Mouse (Mus musculus): Measurements from ENCODE around the gene Wfdc17. TPM values are rescaled to one million over a fixed set of nuclear protein-coding genes. Genes with fewer than 3 reads are reported as not detected.
A peak's percentile ranks its signal among the peaks of the same experiment; 100 is the strongest.

Gene Wfdc17
- not detected for total RNA-seq (2021)

GRCm38 (mm10) chr11:83703705-83704104 lies at the start of gene Wfdc17:
Gene Wfdc17, plus strand, starts transcription at chr11:83703991.
- no peak for DNase-seq

- no peak for DNase-seq
Observed at GRCm38 (mm10) chr11:83654606-83655005, 49.2 kb upstream of the Wfdc17 start.

- DNase-seq: no peak
Observed at GRCm38 (mm10) chr11:83657508-83657907, 46.3 kb upstream of the Wfdc17 start.

- DNase-seq: no peak
Observed at GRCm38 (mm10) chr11:83658797-83659196, 45.0 kb upstream of the Wfdc17 start.

GRCm38 (mm10) chr11:83662204-83662603 lies 41.6 kb upstream of the Wfdc17 start, which contains the start of gene Ccl4:
Gene Ccl4, plus strand, starts transcription at chr11:83662584.
- DNase-seq: no peak

GRCm38 (mm10) chr11:83663532-83663931 lies 40.3 kb upstream of the Wfdc17 start:
- DNase-seq: no peak

- DNase-seq: no peak
Observed at GRCm38 (mm10) chr11:83671743-83672142, 32.0 kb upstream of the Wfdc17 start.

- DNase-seq: no peak
Observed at GRCm38 (mm10) chr11:83675665-83676064, 28.1 kb upstream of the Wfdc17 start.

- no peak for DNase-seq
Observed at GRCm38 (mm10) chr11:83689918-83690317, 13.9 kb upstream of the Wfdc17 start.

- DNase-seq: no peak
Observed at GRCm38 (mm10) chr11:83692008-83692407, 11.8 kb upstream of the Wfdc17 start.

GRCm38 (mm10) chr11:83708715-83709114 lies 4.9 kb downstream of the Wfdc17 start, which contains the start of gene Wfdc18:
Gene Wfdc18, plus strand, starts transcription at chr11:83709015.
- DNase-seq: no peak

GRCm38 (mm10) chr11:83709683-83710082 lies 5.9 kb downstream of the Wfdc17 start:
- no peak for DNase-seq

- no peak for DNase-seq
Observed at GRCm38 (mm10) chr11:83712671-83713070, 8.9 kb downstream of the Wfdc17 start.

GRCm38 (mm10) chr11:83713925-83714324 lies 10.1 kb downstream of the Wfdc17 start:
- no peak for DNase-seq

- DNase-seq: no peak
Observed at GRCm38 (mm10) chr11:83717042-83717665, 13.4 kb downstream of the Wfdc17 start.

- no peak for DNase-seq
Observed at GRCm38 (mm10) chr11:83720766-83721165, 17.0 kb downstream of the Wfdc17 start.

- DNase-seq: no peak
Observed at GRCm38 (mm10) chr11:83728757-83729432, 25.1 kb downstream of the Wfdc17 start.

- no peak for DNase-seq
Observed at GRCm38 (mm10) chr11:83731116-83731515, 27.3 kb downstream of the Wfdc17 start.

- DNase-seq: no peak
Observed at GRCm38 (mm10) chr11:83733071-83733640, 29.4 kb downstream of the Wfdc17 start.

GRCm38 (mm10) chr11:83734215-83734614 lies 30.4 kb downstream of the Wfdc17 start:
- no peak for DNase-seq

- DNase-seq: no peak
Observed at GRCm38 (mm10) chr11:83735881-83736280, 32.1 kb downstream of the Wfdc17 start.

- no peak for DNase-seq
Observed at GRCm38 (mm10) chr11:83737109-83737558, 33.3 kb downstream of the Wfdc17 start.

GRCm38 (mm10) chr11:83739241-83739640 lies 35.5 kb downstream of the Wfdc17 start:
- DNase-seq: peak; percentile 88

All from heart, postnatal 4 days (tissue).